In the genomic region with DNA sequence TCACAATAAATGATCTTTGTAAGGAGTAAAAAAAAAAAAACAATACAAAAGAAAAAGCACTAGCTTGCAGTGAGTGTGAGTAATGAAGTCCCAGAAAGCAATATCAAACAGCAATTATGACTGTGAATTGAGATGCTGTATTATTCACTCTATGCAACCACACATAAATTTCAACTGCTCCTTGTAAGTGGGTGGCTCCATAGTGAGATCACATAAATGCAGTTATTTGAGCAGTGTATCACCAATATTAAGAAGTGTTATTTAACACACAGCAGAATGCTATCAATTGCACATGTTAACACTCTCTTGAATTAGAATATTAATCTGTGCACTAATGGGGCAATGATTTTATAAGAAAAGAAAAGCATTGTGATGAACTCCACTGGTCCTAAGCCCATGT, we compare ENCODE assay signal across 28 mouse cellular contexts.
"Had no signal": no experiment of that assay in that cellular context is flagged by ENCODE, and none has a peak within 500 bp of the region (broad histone marks: within the 10 kb centered on the region; RNA-seq: fewer than 3 reads in every experiment).

No protein-coding gene starts in this region.

- DNase-seq: cerebellum, adult 8-10 months; cerebellum, adult 9-10 months; cerebellum, adult 9-11 months; cerebellum, postnatal 10 days; cerebellum, postnatal 14 days; cerebellum, postnatal 25 days; cerebellum, postnatal 36 days; embryo, embryonic 11 days; forebrain, postnatal 0 days; gastrocnemius, adult 2 months; gastrocnemius, postnatal 10 days; gastrocnemius, postnatal 14 days; gastrocnemius, postnatal 25 days; gastrocnemius, postnatal 36 days; heart, adult 11 months; heart, adult 18-20 months; heart, adult 2 months had no signal

- H3K36me3 ChIP-seq: embryonic facial prominence, embryonic 10.5 days; embryonic facial prominence, embryonic 12.5 days; embryonic facial prominence, embryonic 13.5 days; embryonic facial prominence, embryonic 15.5 days; forebrain, embryonic 10.5 days; forebrain, embryonic 12.5 days; forebrain, embryonic 15.5 days had no signal

- H3K9ac ChIP-seq: embryonic facial prominence, embryonic 12.5 days; embryonic facial prominence, embryonic 13.5 days; embryonic facial prominence, embryonic 15.5 days; forebrain, embryonic 12.5 days; forebrain, embryonic 13.5 days; forebrain, embryonic 15.5 days; forebrain, postnatal 0 days had no signal

- H3K4me3 ChIP-seq: embryonic facial prominence, embryonic 10.5 days; embryonic facial prominence, embryonic 12.5 days; embryonic facial prominence, embryonic 13.5 days; embryonic facial prominence, embryonic 15.5 days; erythroblast, embryonic 14.5 days; forebrain, embryonic 10.5 days; forebrain, embryonic 12.5 days; forebrain, embryonic 13.5 days; forebrain, embryonic 15.5 days; gastrocnemius, adult 2 months; heart, adult 2 months had no signal

- H3K27me3 ChIP-seq: embryonic facial prominence, embryonic 12.5 days; embryonic facial prominence, embryonic 13.5 days; embryonic facial prominence, embryonic 15.5 days; forebrain, embryonic 12.5 days; forebrain, embryonic 13.5 days; forebrain, embryonic 15.5 days had no signal

- H3K4me2 ChIP-seq: embryonic facial prominence, embryonic 12.5 days; embryonic facial prominence, embryonic 13.5 days; embryonic facial prominence, embryonic 15.5 days; forebrain, embryonic 12.5 days; forebrain, embryonic 13.5 days; forebrain, embryonic 15.5 days had no signal

- H3K9me3 ChIP-seq: embryonic facial prominence, embryonic 10.5 days; embryonic facial prominence, embryonic 12.5 days; embryonic facial prominence, embryonic 13.5 days; embryonic facial prominence, embryonic 15.5 days; forebrain, embryonic 10.5 days; forebrain, embryonic 12.5 days; forebrain, embryonic 13.5 days; forebrain, embryonic 15.5 days had no signal

- H3K4me1 ChIP-seq: embryonic facial prominence, embryonic 10.5 days; embryonic facial prominence, embryonic 12.5 days; embryonic facial prominence, embryonic 13.5 days; embryonic facial prominence, embryonic 15.5 days; forebrain, embryonic 10.5 days; forebrain, embryonic 12.5 days; forebrain, embryonic 13.5 days; forebrain, embryonic 15.5 days had no signal

- H3K27ac ChIP-seq: embryonic facial prominence, embryonic 10.5 days; embryonic facial prominence, embryonic 12.5 days; embryonic facial prominence, embryonic 13.5 days; embryonic facial prominence, embryonic 15.5 days; forebrain, embryonic 10.5 days; forebrain, embryonic 12.5 days; forebrain, embryonic 13.5 days; forebrain, embryonic 15.5 days; gastrocnemius, adult 2 months; heart, adult 2 months had no signal

- ATAC-seq: forebrain, embryonic 13.5 days; forebrain, embryonic 14.5 days; forebrain, embryonic 15.5 days; forebrain, embryonic 16.5 days; forebrain, postnatal 0 days had no signal
